Mouse (Mus musculus): ENCODE measurements around the gene Gm43552. TPM values are rescaled to one million over a fixed set of nuclear protein-coding genes. Genes with fewer than 3 reads are reported as not detected.
A peak's percentile ranks its signal among the peaks of the same experiment; 100 is the strongest.

The Gm43552 gene
- total RNA-seq, 2 experiments from 2014 or later: not detected

GRCm38 (mm10) chr5:65446756-65447155 is 45.9 kb downstream of the Gm43552 start:
- ATAC-seq (replicated peaks; ENCODE audit: poor library complexity, severe bottlenecking): no peak

- ATAC-seq (replicated peaks; ENCODE audit: poor library complexity, severe bottlenecking): peak; percentile 77
These were observed 47.7 kb downstream of the Gm43552 start for GRCm38 (mm10) chr5:65444981-65445380.

GRCm38 (mm10) chr5:65438041-65438440 is 54.6 kb downstream of the Gm43552 start:
- ATAC-seq (replicated peaks; ENCODE audit: poor library complexity, severe bottlenecking): no peak

- ATAC-seq (replicated peaks; ENCODE audit: poor library complexity, severe bottlenecking): peak; percentile 92
These were observed 56.6 kb downstream of the Gm43552 start, which contains the start of gene Ugdh for GRCm38 (mm10) chr5:65435806-65436561. Gene Ugdh, minus strand, starts transcription at chr5:65435949.

GRCm38 (mm10) chr5:65435363-65435805 is 57.2 kb downstream of the Gm43552 start:
- peak; percentile 15; the same call in 1 of the 2 replicates for ATAC-seq (replicated peaks; ENCODE audit: poor library complexity, severe bottlenecking)

- ATAC-seq (replicated peaks; ENCODE audit: poor library complexity, severe bottlenecking): peak; percentile 9; the same call in 1 of the 2 replicates
These were observed 57.9 kb downstream of the Gm43552 start for GRCm38 (mm10) chr5:65434471-65435362.

GRCm38 (mm10) chr5:65429441-65429840 is 63.2 kb downstream of the Gm43552 start:
- no peak for ATAC-seq (replicated peaks; ENCODE audit: poor library complexity, severe bottlenecking)

- no peak for ATAC-seq (replicated peaks; ENCODE audit: poor library complexity, severe bottlenecking)
These were observed 64.3 kb downstream of the Gm43552 start for GRCm38 (mm10) chr5:65428321-65428720.

GRCm38 (mm10) chr5:65425251-65425650 is 67.4 kb downstream of the Gm43552 start:
- no peak for ATAC-seq (replicated peaks; ENCODE audit: poor library complexity, severe bottlenecking)

GRCm38 (mm10) chr5:65424215-65424614 is 68.4 kb downstream of the Gm43552 start:
- no peak for ATAC-seq (replicated peaks; ENCODE audit: poor library complexity, severe bottlenecking)

- ATAC-seq (replicated peaks; ENCODE audit: poor library complexity, severe bottlenecking): no peak
These were observed 69.8 kb downstream of the Gm43552 start for GRCm38 (mm10) chr5:65422803-65423202.

GRCm38 (mm10) chr5:65420822-65421221 is 71.8 kb downstream of the Gm43552 start:
- no peak for ATAC-seq (replicated peaks; ENCODE audit: poor library complexity, severe bottlenecking)

GRCm38 (mm10) chr5:65419136-65419535 is 73.5 kb downstream of the Gm43552 start:
- no peak for ATAC-seq (replicated peaks; ENCODE audit: poor library complexity, severe bottlenecking)

GRCm38 (mm10) chr5:65415653-65416458 is 76.8 kb downstream of the Gm43552 start:
- ATAC-seq (replicated peaks; ENCODE audit: poor library complexity, severe bottlenecking): no peak

- ATAC-seq (replicated peaks; ENCODE audit: poor library complexity, severe bottlenecking): no peak
These were observed 84.6 kb downstream of the Gm43552 start for GRCm38 (mm10) chr5:65407989-65408388.

- peak; percentile 95 for ATAC-seq (replicated peaks; ENCODE audit: poor library complexity, severe bottlenecking)
These were observed 91.2 kb downstream of the Gm43552 start for GRCm38 (mm10) chr5:65401251-65401994.

GRCm38 (mm10) chr5:65394425-65394824 is 98.2 kb downstream of the Gm43552 start:
- ATAC-seq (replicated peaks; ENCODE audit: poor library complexity, severe bottlenecking): no peak

- ATAC-seq (replicated peaks; ENCODE audit: poor library complexity, severe bottlenecking): peak; percentile 14; the same call in 1 of the 2 replicates
These were observed 100.9 kb downstream of the Gm43552 start for GRCm38 (mm10) chr5:65391753-65392152.
